Mouse (Mus musculus): ENCODE measurements around the gene Tjp1.

DNA sequence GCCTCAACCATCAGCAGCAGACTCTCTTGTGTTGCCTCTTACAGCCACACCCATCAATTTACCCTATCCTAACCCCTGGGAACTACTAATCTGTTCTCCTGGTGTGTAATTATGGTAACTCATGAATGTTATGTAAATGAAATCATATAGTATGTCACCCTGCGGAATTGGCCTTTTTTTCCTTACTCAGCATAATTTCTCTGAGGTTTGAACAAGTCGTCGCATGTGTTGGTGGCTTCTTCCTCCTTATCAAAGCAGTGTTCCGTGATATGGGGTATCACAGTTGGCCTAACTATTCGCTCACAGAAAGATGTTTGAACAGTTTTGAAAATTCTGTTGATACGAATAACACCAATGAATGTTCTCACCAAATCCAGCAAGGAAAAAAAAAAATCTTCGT is 142.8 kb downstream of the Tjp1 start:
- TF ChIP-seq CTCF (IDR thresholded peaks at IDR 0.05; ENCODE audit: low read depth, low read length) (no peak), POLR2A (IDR thresholded peaks at IDR 0.05; ENCODE audit: extremely low read depth, insufficient read depth, low read length) (no peak)

Measured in liver, adult 2 months (tissue).